Mouse (Mus musculus) embryonic facial prominence, embryonic 15.5 days (tissue): ENCODE data around the gene Suco. TPM values are rescaled to one million over a fixed set of nuclear protein-coding genes. Genes with fewer than 3 reads are reported as not detected.
A peak's percentile ranks its signal among the peaks of the same experiment; 100 is the strongest.

Experiments
- ATAC-seq: fragments of 200-750 bp; cut with Nextera tagmentation; 2 replicates; pipeline ENCODE4 v1.8.0; 2017; ENCODE audit warnings: low read depth, moderate TSS enrichment; ENCODE audit not compliant: insufficient number of reproducible peaks, low FRiP score, low TSS enrichment
- H3K27ac ChIP-seq: fragments of 300-500 bp; sonication (generic); replicated peaks from 2 replicates; pipeline ENCODE4 v1.5.1; 2015; ENCODE audit warnings: mild to moderate bottlenecking, inconsistent platforms
- H3K27me3 ChIP-seq: fragments of 300-500 bp; sonication (generic); 2 replicates; pipeline ENCODE4 v1.6.1; 2015; ENCODE audit warnings: inconsistent platforms
- H3K36me3 ChIP-seq: fragments of 300-500 bp; sonication (generic); 2 replicates; pipeline ENCODE4 v1.6.1; 2015; ENCODE audit warnings: mild to moderate bottlenecking, inconsistent platforms
- H3K4me1 ChIP-seq: fragments of 300-500 bp; sonication (generic); 2 replicates; pipeline ENCODE4 v1.6.1; 2015; ENCODE audit warnings: inconsistent platforms
- H3K4me2 ChIP-seq: fragments of 300-500 bp; sonication (generic); replicated peaks from 2 replicates; pipeline ENCODE4 v1.6.1; 2015; ENCODE audit warnings: mild to moderate bottlenecking, inconsistent platforms
- H3K4me3 ChIP-seq: fragments of 300-500 bp; sonication (generic); replicated peaks from 2 replicates; pipeline ENCODE4 v1.5.1; 2015; ENCODE audit warnings: mild to moderate bottlenecking, inconsistent platforms
- H3K9ac ChIP-seq: fragments of 300-500 bp; sonication (generic); 2 replicates; pipeline ENCODE4 v1.6.1; 2015; ENCODE audit warnings: inconsistent platforms
- H3K9me3 ChIP-seq: fragments of 300-500 bp; sonication (generic); replicated peaks from 2 replicates; pipeline ENCODE4 v1.6.1; 2016; ENCODE audit warnings: inconsistent platforms
- WGBS: fragments of 180-500 bp; shearing (Covaris S2); methylation state at CpG from one replicate; pipeline ENCODE4 v1.1.7; 2015; 5-methylcytosine and 5-hydroxymethylcytosine counted together
- polyA plus RNA-seq: library from polyadenylated mRNA; unstranded; fragments of >200 nt; fragmentation: Nextera tagmentation; extraction: Ambion mirVana; gene quantifications from 2 replicates; pipeline ENCODE4 v1.2.1, GENCODE M21; 2015

Suco gene
- polyA plus RNA-seq, 1 experiment from 2014 or later: 18.0 TPM

GRCm38 (mm10) chr1:161781594-161781993 lies 94.9 kb downstream of the Suco start:
- Histone ChIP-seq H3K9me3 (no peaks in the 10 kb centered on the region), H3K36me3 (no peaks in the 10 kb centered on the region), H3K4me2 (no peak overlapping the region), H3K4me1 (no peaks in the 10 kb centered on the region), H3K9ac (no peak overlapping the region), H3K27ac (no peak overlapping the region), H3K27me3 (no peaks in the 10 kb centered on the region), H3K4me3 (no peak overlapping the region)
- no peak for ATAC-seq
- WGBS: 89% methylated on average over 5 of the region's 5 CpGs

- H3K9ac ChIP-seq: no peak overlapping the region
- H3K4me1 ChIP-seq: no peaks in the 10 kb centered on the region
- H3K27ac ChIP-seq: no peak overlapping the region
- H3K4me3 ChIP-seq: no peak overlapping the region
- no peak overlapping the region for H3K4me2 ChIP-seq
- H3K27me3 ChIP-seq: no peaks in the 10 kb centered on the region
- ATAC-seq: no peak
- no peaks in the 10 kb centered on the region for H3K36me3 ChIP-seq
- H3K9me3 ChIP-seq: no peaks in the 10 kb centered on the region
Measured at GRCm38 (mm10) chr1:161779057-161779456, 97.4 kb downstream of the Suco start.

- Histone ChIP-seq H3K27ac (no peak overlapping the region), H3K4me1 (no peaks in the 10 kb centered on the region), H3K36me3 (no peaks in the 10 kb centered on the region), H3K9me3 (no peaks in the 10 kb centered on the region), H3K4me2 (no peak overlapping the region), H3K4me3 (no peak overlapping the region), H3K27me3 (no peaks in the 10 kb centered on the region), H3K9ac (no peak overlapping the region)
- WGBS: 62% methylated on average over 6 of the region's 6 CpGs
- ATAC-seq: no peak
Measured at GRCm38 (mm10) chr1:161775151-161775550, 101.3 kb downstream of the Suco start.

GRCm38 (mm10) chr1:161771293-161771692 lies 105.2 kb downstream of the Suco start:
- no peak overlapping the region for H3K4me2 ChIP-seq
- H3K9me3 ChIP-seq: no peaks in the 10 kb centered on the region
- H3K4me3 ChIP-seq: no peak overlapping the region
- H3K27ac ChIP-seq: no peak overlapping the region
- H3K27me3 ChIP-seq: no peaks in the 10 kb centered on the region
- no peaks in the 10 kb centered on the region for H3K36me3 ChIP-seq
- no peaks in the 10 kb centered on the region for H3K4me1 ChIP-seq
- ATAC-seq: no peak
- H3K9ac ChIP-seq: no peak overlapping the region
- 68% methylated on average over 2 of the region's 2 CpGs for WGBS

- Histone ChIP-seq H3K4me1 (no peaks in the 10 kb centered on the region), H3K36me3 (no peaks in the 10 kb centered on the region), H3K9ac (no peak overlapping the region), H3K27ac (no peak overlapping the region), H3K4me3 (no peak overlapping the region), H3K27me3 (no peaks in the 10 kb centered on the region), H3K9me3 (no peaks in the 10 kb centered on the region), H3K4me2 (no peak overlapping the region)
- 77% methylated on average over 1 of the region's 1 CpGs for WGBS
- no peak for ATAC-seq
Measured at GRCm38 (mm10) chr1:161769329-161769728, 107.2 kb downstream of the Suco start.

GRCm38 (mm10) chr1:161767101-161767524 lies 109.4 kb downstream of the Suco start:
- 48% methylated on average over 12 of the region's 12 CpGs for WGBS
- Histone ChIP-seq H3K4me2 (0 out of 2 replicates have a peak overlapping the region, but pooled peaks have one; percentile 15), H3K9me3 (no peaks in the 10 kb centered on the region), H3K9ac (no peak overlapping the region), H3K27me3 (no peaks in the 10 kb centered on the region), H3K27ac (no peak overlapping the region), H3K4me1 (no peaks in the 10 kb centered on the region), H3K36me3 (no peaks in the 10 kb centered on the region), H3K4me3 (no peak overlapping the region)
- no peak for ATAC-seq

GRCm38 (mm10) chr1:161766656-161767055 lies 109.8 kb downstream of the Suco start:
- WGBS: 52% methylated on average over 5 of the region's 5 CpGs
- no peak overlapping the region for H3K4me3 ChIP-seq
- no peaks in the 10 kb centered on the region for H3K9me3 ChIP-seq
- H3K27ac ChIP-seq: no peak overlapping the region
- H3K9ac ChIP-seq: no peak overlapping the region
- ATAC-seq: no peak
- no peaks in the 10 kb centered on the region for H3K36me3 ChIP-seq
- 0 out of 2 replicates have a peak overlapping the region, but pooled peaks have one; percentile 15 for H3K4me2 ChIP-seq
- H3K27me3 ChIP-seq: no peaks in the 10 kb centered on the region
- no peaks in the 10 kb centered on the region for H3K4me1 ChIP-seq

Other genes starting within 250 kb of the Suco start
- not detected in 2 replicates for gene Fasl, start 88.2 kb downstream of the Suco start, polyA plus RNA-seq
- 42.4 and 49.7 TPM in 2 replicates for gene Pigc, start 92.5 kb upstream of the Suco start, polyA plus RNA-seq
- gene 4930558K02Rik, start 103.0 kb upstream of the Suco start, polyA plus RNA-seq: not detected in 2 replicates